Mouse (Mus musculus): Measurements from ENCODE around the gene Rsg1.

Gene Rsg1

DNA sequence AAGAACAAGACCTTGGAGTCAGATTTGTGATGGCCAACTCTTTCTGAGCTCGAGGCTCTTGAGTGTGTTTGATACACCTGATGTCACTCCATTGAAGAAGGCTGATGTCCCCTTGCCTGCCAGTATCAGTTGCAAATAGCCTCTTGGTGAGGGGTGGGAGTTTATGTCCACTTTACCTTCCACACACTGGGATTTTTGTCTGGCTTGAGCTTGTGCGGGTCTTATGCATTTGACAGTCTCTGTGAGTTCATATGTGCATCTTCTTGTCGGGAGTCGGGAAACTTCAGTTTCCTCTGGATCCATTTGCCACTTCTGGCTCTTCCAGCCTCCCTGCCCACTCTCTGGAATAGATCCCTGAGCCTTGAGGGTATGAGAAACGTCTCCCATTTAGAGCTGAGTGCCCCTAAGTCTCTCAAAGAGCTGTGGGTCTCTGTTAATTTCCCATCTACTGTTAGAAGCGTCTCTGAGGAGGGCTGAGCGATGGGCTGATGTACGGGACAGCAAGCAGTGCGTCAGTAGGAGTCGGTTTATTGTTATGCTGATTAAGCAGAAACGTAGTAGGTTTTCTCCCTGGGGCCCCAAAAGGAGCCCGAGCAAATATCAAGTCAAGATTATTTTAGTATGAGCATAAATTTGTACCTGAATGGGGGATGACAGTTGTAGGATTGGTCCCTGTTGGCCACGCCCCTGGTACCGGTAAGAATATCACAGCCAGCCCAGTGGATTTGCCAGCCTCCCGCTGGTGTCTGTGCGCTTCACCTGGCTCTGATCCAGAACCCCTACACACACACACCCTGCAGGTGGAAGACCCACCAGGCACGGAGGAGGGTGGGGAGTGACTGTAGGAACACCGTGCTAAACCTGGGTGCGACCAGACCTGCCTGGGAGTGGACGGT is 25.0 kb downstream of the Rsg1 start:
- TF ChIP-seq GATA4 (IDR thresholded peaks at IDR 0.05; ENCODE audit: insufficient replicate concordance, low read length) = no peak

DNA sequence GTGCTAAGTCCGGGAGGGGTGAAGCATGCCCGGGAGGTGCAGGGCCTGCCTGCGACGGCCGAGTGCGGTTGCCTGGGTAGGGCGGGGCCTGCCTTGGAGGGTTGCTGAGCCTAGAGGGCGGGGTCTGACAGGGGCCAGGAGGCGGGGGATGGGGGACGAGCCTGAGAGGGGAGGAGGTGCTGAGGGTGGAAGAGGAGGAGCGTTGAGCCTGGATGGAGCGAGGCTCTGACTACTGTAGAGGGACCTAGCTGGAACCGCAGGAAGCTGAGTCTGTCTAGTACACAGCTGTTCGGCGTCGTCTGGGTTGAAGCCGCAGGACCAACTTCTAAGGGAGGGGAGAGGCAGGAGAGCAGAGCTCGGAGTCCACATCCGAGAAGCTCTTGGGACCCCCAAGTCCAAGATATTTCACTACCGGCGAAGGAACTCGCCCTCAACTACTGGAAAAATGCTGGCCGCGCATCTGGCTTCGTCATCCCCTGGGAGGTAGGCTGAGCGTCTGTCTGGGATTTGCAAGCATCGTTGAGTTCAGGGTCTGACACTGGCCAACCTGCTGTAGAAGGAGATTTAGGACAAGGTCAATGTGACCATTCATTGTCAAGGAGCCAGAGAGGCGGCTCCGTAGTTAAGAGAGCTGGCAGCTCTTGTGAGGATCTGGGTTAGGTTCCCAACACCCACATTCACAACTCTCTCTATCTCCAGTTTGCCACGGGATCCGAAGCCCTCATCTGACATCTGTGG is 25.8 kb downstream of the Rsg1 start, which contains the start of gene Arhgef19:
Arhgef19 (plus strand) TSS at position 112 of the 738 bp plus-strand sequence.
- no peak for TF ChIP-seq GATA4 (IDR thresholded peaks at IDR 0.05; ENCODE audit: insufficient replicate concordance, low read length)

DNA sequence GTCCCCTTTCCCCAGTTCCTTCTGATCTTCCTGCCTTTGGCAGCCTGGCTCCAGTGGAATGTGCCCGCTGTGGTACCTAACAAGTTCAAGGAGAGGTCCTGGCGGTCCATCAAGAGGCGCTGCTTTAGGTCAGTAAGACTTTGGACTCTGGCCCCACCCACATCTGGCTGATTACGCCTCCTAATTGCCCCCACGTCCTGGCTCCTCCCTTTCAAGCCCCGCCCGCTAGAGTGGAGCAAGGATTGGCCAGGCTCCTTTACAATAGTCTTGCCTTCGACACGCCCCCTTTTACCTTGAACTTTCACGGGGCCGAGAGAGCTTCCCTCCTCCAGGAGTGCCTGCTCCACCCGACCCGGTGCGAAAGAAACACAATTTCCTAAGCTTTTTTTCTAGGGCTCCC is 26.9 kb downstream of the Rsg1 start:
- TF ChIP-seq GATA4 (IDR thresholded peaks at IDR 0.05; ENCODE audit: insufficient replicate concordance, low read length) = no peak

DNA sequence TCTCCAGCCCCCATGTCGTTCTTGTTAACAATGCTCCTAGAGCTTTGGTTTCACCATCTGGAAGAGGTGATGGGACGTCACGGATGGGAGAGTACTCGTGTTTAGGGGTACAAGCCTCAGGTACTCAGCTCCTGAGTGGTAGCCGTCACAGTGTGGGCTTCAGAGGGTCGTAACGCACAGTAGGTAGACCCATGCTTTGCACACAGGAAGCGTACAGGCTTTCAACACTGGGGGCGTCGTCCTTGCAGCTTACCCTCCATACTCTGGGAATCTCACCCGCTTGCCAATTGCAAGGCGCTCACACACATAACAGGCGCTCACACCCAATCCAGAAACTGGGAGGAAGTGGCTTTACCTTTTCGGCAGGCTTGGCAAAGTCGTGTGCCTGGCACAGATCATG is 28.1 kb downstream of the Rsg1 start:
- TF ChIP-seq GATA4 (IDR thresholded peaks at IDR 0.05; ENCODE audit: insufficient replicate concordance, low read length) = no peak

DNA sequence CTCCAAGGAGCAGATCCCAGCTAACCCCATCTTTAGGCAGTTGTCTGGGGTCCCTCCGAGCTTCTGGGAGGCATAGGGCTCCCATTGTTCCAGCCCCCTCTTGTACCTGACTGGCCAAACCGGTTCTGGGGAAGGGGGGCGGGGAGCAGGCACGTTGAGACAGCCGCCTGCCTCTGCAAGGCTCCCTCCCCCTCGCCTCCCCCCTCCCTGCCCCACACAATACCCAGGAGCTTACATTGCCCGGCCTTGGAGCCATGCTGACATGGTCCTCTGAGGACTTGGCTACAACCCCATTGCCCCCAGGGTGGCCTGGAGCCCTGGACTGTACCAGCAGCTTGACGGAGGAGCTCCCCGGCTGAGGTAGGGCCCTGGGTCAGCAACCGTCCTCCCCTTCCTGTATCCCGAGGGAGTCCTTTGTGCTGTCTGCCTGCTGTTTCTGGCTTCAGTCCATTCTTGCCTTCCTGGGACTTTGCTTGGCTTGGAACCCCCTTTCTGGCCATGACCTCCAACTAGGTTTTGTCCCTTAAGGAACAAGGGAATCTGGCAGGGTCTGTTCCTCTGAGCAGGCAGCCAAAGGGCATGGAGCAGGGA is 29.0 kb downstream of the Rsg1 start:
- TF ChIP-seq GATA4 (IDR thresholded peaks at IDR 0.05; ENCODE audit: insufficient replicate concordance, low read length) = no peak

DNA sequence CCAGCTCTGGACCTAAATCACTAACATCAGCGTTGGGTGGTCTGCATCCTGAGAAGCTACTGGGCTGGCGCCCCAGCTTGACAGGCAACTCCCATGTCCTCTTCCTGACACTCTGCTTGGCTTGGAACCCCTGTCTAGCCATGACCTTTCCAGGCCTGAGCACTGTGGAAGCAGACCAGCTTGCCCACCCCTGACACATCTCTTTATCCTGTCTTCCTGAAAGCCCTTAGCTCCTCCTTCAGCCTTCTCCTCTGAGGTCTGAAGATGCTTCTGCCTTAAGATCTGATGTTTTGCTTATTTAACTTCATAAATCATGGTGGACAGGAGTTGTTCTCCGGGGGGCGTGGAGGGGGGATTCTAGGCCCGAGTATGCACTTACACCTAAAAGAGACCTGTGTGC is 29.9 kb downstream of the Rsg1 start:
- TF ChIP-seq GATA4 (IDR thresholded peaks at IDR 0.05; ENCODE audit: insufficient replicate concordance, low read length) = no peak

DNA sequence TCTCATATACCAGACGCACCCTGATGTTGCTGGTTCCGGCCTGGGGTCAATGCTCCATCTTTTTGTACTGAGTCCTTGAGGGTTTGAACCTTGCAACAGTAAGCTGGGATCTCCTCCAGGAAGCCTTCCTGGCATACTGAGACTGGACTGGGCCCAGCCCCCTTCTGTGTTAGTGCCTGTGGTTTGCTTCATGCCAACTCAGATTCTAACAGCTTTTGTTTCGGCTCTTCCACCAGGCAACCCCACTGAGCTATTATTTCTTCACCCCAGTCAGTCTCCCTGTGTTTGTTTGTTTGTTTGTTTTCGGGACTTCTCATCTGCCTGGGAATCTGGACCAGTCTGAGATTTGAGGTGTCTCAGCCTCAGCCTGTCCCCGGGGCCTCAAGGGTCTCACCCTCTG is 30.6 kb downstream of the Rsg1 start:
- no peak for TF ChIP-seq GATA4 (IDR thresholded peaks at IDR 0.05; ENCODE audit: insufficient replicate concordance, low read length)

DNA sequence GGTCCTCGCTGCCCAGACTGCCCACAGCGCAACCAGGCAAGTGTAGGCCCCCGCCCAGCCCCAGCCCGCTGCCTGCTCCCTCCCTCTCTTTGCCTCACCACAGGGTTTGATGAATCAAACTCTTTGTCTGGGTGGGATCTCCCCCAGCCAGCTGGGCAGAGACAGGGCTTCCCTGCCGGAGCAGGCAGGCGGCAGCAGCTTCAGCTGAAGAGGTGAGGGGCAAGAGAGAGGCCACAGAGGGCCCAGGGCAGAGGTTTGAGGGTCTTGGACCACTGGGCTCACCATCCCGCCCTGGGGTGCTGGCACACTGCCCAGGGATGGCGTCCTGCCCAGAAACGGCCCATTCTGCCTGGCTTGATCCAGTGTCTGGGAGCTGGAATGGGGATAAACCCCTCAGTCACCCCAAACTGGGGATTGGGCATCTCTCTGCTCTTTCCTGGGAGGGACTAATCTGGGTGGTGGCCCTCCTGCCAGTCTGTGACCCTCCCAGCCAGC is 31.2 kb downstream of the Rsg1 start:
- TF ChIP-seq GATA4 (IDR thresholded peaks at IDR 0.05; ENCODE audit: insufficient replicate concordance, low read length) = no peak

DNA sequence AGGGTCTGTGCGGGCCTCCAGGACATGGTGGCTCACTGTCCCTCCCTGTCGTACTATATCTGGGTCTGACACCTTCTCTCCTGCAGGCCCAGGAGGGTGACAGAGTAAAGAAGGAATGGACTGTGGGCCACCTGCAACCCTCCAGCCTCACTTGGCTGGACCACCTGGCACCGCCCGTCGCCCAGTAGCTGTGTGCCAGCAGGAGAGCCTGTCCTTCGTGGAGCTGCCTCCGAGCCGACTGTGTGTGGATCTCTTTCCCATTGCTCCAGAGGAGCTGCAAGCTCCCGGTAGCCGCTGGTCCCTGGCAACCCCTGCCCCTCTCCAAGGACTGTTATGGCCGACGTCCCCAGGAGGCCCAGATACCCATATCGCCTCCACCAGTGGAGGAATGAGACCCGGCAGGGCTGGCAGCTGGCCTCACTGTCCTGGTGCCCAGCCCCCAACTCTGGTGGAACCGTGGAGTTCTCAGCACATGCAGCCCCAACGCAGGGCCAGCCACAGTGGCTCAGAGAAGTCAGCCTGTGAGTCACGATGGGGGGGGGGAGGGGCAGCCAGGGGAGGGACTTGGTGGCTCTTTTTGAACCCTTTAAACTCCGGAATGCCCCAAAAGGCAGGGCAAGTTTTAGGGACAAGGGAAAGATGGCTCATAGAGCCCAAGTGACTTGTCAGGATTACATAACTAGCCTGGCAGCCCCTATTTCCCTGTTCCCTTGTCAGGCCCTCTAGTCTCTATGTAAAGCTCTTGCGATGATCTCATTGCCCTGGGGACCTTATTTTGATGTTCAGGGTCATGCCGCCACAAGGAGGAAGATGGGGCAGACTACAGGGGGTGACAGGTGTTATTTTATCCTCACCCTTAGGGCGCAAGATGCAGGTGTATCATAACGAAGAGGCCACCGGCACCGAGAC is 32.6 kb downstream of the Rsg1 start:
- no peak for TF ChIP-seq GATA4 (IDR thresholded peaks at IDR 0.05; ENCODE audit: insufficient replicate concordance, low read length)

DNA sequence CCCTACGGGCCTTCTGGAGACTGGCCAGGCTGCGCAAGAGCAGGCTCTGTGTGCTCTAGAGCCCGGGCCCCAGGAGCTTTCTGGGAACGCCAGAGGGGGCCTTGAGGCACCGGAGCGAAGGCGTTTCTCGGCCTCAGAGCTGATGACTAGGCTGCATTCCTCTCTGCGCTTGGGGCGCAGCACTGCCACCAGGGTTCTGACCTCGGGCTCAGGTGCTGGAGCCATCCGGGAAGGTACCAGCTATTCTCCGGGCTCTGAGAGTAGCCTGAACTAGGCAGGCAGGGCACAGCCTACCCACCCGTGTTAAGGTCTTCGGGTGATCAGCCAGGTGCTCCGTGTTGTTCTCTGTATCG is 33.2 kb downstream of the Rsg1 start:
- TF ChIP-seq GATA4 (IDR thresholded peaks at IDR 0.05; ENCODE audit: insufficient replicate concordance, low read length) = no peak

DNA sequence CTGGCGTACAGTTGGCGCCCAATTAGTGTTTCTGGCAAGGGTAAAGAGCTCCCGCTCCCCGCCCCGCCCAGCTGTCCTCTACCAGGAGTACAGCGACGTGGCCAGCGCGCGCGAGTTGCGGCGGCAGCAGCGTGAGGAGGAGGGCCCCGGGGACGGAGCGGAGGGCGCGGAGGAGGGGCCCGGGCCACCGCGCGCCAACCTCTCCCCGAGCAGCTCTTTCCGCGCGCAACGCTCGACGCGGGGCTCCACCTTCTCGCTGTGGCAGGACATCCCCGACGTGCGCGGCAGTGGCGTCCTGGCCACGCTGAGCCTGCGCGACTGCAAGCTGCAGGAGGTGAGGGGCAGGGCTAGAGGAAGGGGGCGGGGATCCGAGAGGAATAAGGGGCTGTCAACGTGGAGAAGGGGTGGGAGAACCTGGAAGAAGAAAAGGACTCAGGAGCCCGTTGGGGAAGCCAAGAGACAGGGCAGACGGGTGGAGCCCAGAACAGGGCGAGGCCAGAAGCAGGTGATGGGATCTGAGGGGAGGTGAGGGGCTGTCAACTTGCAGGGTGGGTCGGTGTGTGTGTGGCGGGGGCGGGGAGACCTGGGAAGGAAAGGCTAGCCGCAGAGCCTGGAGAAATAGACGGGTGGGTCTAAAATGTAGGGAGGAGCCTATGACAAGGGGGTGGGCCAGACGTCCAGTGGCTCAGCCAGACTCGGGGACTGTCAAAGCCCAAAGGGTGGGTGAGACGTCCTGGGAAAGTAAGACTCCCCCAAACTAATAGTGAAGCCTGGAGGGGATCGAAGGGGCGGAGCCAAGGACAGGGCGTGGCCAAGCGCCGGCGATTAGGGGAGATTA is 34.2 kb downstream of the Rsg1 start:
- TF ChIP-seq GATA4 (IDR thresholded peaks at IDR 0.05; ENCODE audit: insufficient replicate concordance, low read length) = no peak

DNA sequence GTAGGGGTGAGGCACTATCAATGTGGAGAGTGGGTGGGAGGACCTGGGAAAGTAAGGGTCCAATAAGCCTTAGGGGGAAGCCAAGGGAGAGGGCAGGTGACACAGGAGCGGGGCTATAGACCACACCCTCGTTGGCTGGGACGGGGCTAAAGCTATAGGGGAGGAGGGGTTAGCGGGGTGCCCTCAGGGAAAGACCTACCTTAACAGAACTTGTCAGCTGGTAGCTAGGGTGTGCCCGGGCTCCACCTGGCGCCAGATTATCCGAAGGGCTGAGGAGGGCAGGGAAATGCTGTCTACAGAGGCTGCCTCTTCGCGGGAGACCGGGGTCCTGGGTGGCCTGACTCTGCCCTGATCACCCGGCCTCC is 34.8 kb downstream of the Rsg1 start:
- no peak for TF ChIP-seq GATA4 (IDR thresholded peaks at IDR 0.05; ENCODE audit: insufficient replicate concordance, low read length)

DNA sequence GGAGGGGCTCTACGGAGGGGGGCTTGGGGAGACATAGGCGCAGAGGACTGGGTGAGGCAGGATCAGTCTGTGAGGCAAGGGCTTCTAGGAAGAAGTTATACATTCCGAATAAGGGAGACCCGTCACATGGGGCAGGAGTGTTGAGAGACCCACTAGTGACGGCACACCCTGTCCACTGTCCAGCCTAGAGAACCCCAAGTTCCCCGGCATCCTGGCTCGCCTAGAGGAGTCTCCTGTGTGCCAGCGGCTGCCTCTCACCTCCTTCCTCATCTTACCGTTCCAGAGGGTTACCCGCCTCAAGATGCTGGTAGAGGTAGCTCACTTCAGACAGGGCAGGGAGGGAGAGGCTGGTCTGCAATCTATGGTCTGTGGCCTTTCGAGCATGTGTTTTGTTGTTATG is 35.6 kb downstream of the Rsg1 start:
- TF ChIP-seq GATA4 (IDR thresholded peaks at IDR 0.05; ENCODE audit: insufficient replicate concordance, low read length) = no peak

DNA sequence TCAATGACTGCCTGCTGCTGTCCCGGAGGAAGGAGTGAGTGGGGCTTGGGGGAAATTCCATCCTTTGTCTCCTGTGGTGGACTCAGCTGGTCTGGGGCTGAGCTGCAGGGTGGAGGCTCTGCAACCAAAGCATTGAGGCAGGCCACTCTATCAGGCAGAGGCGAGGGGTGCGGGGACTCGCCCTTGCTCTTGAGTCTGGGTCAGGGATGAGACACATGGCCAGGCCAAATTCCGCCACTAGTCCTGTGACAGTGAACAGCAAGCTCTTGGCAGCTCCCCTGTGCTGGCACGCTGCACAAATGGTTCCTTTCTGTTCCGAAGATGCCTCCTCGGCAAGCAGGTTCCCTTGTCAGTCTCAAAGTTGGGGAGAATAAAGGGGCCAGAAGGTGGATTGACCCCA is 37.3 kb downstream of the Rsg1 start:
- no peak for TF ChIP-seq GATA4 (IDR thresholded peaks at IDR 0.05; ENCODE audit: insufficient replicate concordance, low read length)

Data from liver, adult (tissue).